Comparison of ENCODE assay signal across 8 mouse cellular contexts in genomic region chr19:38836438-38837170, GRCm38 (mm10). TPM values are rescaled to one million over a fixed set of nuclear protein-coding genes. Genes with fewer than 3 reads are reported as not detected.
DNase-seq lines count a peak whose midpoint lies in the region; ATAC-seq lines count a peak whose summit lies in the region.

TSS of gene Tbc1d12 (plus strand) at chr19:38836579.

- H3K9ac ChIP-seq in heart, embryonic 13.5 days, result peak within 1 kb of the TSS; percentile 92
- peak within 1 kb of the TSS; percentile 86 for H3K9ac ChIP-seq in liver, embryonic 12.5 days
- H3K9ac ChIP-seq in stomach, embryonic 15.5 days, result peak within 1 kb of the TSS; percentile 66

- H3K4me3 ChIP-seq in heart, embryonic 13.5 days, result peak within 1 kb of the TSS; percentile 90
- peak within 1 kb of the TSS; percentile 92 for H3K4me3 ChIP-seq in liver, embryonic 12.5 days
- H3K4me3 ChIP-seq in stomach, embryonic 15.5 days (replicated peaks), result peak within 1 kb of the TSS; percentile 81

- H3K36me3 ChIP-seq in heart, embryonic 13.5 days, result no peaks in the 10 kb centered on the region
- no peaks in the 10 kb centered on the region; the same call in 1 of the 2 replicates for H3K36me3 ChIP-seq in liver, embryonic 12.5 days
- no peaks in the 10 kb centered on the region for H3K36me3 ChIP-seq in stomach, embryonic 15.5 days

- H3K4me2 ChIP-seq in heart, embryonic 13.5 days, result peak within 1 kb of the TSS; percentile 70
- H3K4me2 ChIP-seq in liver, embryonic 12.5 days, result peak within 1 kb of the TSS; percentile 83
- peak within 1 kb of the TSS; percentile 73 for H3K4me2 ChIP-seq in stomach, embryonic 15.5 days

- no peaks in the 10 kb centered on the region for H3K9me3 ChIP-seq in heart, embryonic 13.5 days
- no peaks in the 10 kb centered on the region for H3K9me3 ChIP-seq in liver, embryonic 12.5 days (replicated peaks)
- H3K9me3 ChIP-seq in stomach, embryonic 15.5 days, result no peaks in the 10 kb centered on the region

- H3K27me3 ChIP-seq in heart, embryonic 13.5 days (replicated peaks), result no peaks in the 10 kb centered on the region
- no peaks in the 10 kb centered on the region for H3K27me3 ChIP-seq in liver, embryonic 12.5 days (replicated peaks)
- no peaks in the 10 kb centered on the region for H3K27me3 ChIP-seq in stomach, embryonic 15.5 days (replicated peaks)

- WGBS in heart, embryonic 13.5 days, result under 1% methylated on average over 99 of the region's 101 CpGs
- under 1% methylated on average over 84 of the region's 101 CpGs for WGBS in liver, embryonic 12.5 days (ENCODE audit: insufficient replicate concordance)
- WGBS in stomach, embryonic 15.5 days, result under 1% methylated on average over 85 of the region's 101 CpGs

- H3K4me1 ChIP-seq in heart, embryonic 13.5 days, result peaks cover 18% of the 10 kb centered on the region
- peaks cover 23% of the 10 kb centered on the region for H3K4me1 ChIP-seq in liver, embryonic 12.5 days
- no peaks in the 10 kb centered on the region for H3K4me1 ChIP-seq in stomach, embryonic 15.5 days

- H3K27ac ChIP-seq in heart, embryonic 13.5 days (replicated peaks), result peak within 1 kb of the TSS; percentile 92
- peak within 1 kb of the TSS; percentile 94 for H3K27ac ChIP-seq in liver, embryonic 12.5 days
- H3K27ac ChIP-seq in stomach, embryonic 15.5 days, result peak within 1 kb of the TSS; percentile 86

- peak; percentile 92 for ATAC-seq in erythroid progenitor cell, adult 5-6 weeks (replicated peaks; ENCODE audit: low FRiP score, poor library complexity, severe bottlenecking)
- peak; percentile 84 for ATAC-seq in heart, embryonic 13.5 days (ENCODE audit: extremely low read depth, insufficient number of reproducible peaks, low FRiP score, low TSS enrichment)
- peak; percentile 93 for ATAC-seq in liver, embryonic 12.5 days
- ATAC-seq in stomach, embryonic 15.5 days (ENCODE audit: insufficient read depth, low FRiP score, low read depth), result peak; percentile 96

- DNase-seq in CD4-positive helper T cell, adult 2 months (ENCODE audit: low read depth, low spot score), result peak; percentile 90
- peak; percentile 76 for DNase-seq in brain, embryonic 18.5 days (ENCODE audit: low read depth, low spot score)
- DNase-seq in kidney, postnatal 10 days, result peak; percentile 97
- peak; percentile 88 to 90 for DNase-seq in natural killer cell, adult 2 months (ENCODE audit: low spot score in 2 of 2)

RNA-seq across cellular contexts. Expression of gene Tbc1d12, which starts in this region (rescaled TPM):
- total RNA-seq in erythroid progenitor cell, adult 5-6 weeks (2015; ENCODE audit: low replicate concordance), result 6.5 and 9.2 TPM in 2 replicates
- total RNA-seq in erythroid progenitor cell, adult 5-6 weeks (2017; ENCODE audit: low replicate concordance), result 11.9 and 13.0 TPM in 2 replicates
- polyA plus RNA-seq in heart, embryonic 13.5 days (2015; fragmentation: Nextera tagmentation; extraction: Ambion mirVana), result 1.5 and 1.7 TPM in 2 replicates
- polyA plus RNA-seq in liver, embryonic 12.5 days (2016; fragmentation: Nextera tagmentation; extraction: Ambion mirVana), result 2.0 and 2.3 TPM in 2 replicates
- polyA plus RNA-seq in stomach, embryonic 15.5 days (2015; fragmentation: Nextera tagmentation; extraction: Ambion mirVana), result 2.4 and 2.6 TPM in 2 replicates

Comparison
In these comparisons a context has a peak if more than half of its experiments do, and no peak if none do; other contexts are left out.
1. Peak in every context shown above with its lines: DNase-seq, ATAC-seq, H3K4me3 ChIP-seq and H3K27ac ChIP-seq.